Mouse (Mus musculus): ENCODE measurements around the gene Paqr4. TPM values are rescaled to one million over a fixed set of nuclear protein-coding genes. Genes with fewer than 3 reads are reported as not detected.

The Paqr4 gene
- polyA plus RNA-seq (2012; rRNA removed), result 23.6 and 25.2 TPM in 2 replicates

DNA sequence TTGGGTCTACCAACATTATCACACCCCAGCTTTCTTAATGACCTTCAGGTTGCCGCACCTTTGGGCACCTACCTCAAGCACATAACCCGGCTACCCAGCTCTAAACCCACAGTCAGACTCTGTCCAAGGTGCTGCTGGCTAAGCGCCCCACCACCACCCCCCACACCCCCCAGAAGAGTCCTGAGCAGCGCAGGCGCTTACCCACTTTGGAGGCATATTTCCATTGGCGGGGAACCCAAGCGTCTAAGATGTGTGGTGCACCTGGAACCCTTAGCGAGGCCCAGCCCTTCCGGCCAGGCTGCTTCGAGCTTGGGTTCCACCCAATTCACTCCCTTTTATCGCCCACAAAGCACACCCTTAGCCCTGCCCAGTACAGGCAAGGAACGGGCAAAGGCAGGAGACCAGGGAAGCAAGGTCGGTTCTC lies at the start of gene Paqr4:
Gene Paqr4, minus strand, starts transcription at position 270 of the 424 bp plus-strand sequence.

DNA sequence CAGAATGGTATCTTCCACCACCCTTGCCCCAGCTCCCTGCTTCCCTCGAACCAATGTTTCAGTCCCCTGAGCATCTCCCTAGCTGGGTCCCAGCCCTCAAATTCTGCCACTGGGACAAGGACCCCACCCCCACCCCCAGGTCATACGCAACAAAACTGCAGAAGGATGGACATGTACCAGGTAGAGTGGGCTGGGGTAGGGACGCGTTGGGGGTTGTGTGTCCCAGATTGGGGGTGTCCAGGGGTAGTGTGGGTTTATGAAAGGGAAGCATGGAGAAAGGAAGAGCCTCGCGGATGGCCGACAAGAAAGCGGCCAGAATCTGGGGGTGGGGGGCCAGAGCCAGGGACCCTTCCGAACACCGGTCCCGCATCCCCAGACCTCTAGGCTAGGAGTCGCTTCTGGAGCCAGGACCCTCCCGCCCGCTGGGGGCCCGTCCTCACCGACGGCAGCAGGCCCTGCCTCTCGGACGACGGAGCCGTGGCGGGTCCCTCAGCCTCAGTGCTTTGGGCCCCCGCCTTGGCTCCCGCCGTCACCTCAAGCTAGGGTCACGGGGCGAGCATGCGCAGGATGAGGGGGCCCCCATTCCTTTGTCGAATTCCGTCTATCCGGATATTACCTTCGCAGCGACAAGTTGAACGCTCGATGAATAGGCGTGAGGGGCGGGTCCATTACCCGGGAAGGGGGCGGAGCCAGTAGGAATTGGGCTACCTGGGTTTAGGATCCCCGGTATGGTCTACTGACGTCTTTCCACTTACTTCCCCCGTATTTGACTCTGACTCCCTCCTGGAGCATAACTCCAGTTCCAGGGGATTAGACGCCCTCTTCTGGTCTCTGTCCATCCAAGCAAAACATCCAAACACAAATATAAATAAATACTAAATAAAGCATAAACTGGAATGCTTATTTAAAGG lies 45.1 kb upstream of the Paqr4 start, which contains the start of gene Flywch2:
Gene Flywch2, minus strand, starts transcription at position 521 of the 911 bp plus-strand sequence.

DNA sequence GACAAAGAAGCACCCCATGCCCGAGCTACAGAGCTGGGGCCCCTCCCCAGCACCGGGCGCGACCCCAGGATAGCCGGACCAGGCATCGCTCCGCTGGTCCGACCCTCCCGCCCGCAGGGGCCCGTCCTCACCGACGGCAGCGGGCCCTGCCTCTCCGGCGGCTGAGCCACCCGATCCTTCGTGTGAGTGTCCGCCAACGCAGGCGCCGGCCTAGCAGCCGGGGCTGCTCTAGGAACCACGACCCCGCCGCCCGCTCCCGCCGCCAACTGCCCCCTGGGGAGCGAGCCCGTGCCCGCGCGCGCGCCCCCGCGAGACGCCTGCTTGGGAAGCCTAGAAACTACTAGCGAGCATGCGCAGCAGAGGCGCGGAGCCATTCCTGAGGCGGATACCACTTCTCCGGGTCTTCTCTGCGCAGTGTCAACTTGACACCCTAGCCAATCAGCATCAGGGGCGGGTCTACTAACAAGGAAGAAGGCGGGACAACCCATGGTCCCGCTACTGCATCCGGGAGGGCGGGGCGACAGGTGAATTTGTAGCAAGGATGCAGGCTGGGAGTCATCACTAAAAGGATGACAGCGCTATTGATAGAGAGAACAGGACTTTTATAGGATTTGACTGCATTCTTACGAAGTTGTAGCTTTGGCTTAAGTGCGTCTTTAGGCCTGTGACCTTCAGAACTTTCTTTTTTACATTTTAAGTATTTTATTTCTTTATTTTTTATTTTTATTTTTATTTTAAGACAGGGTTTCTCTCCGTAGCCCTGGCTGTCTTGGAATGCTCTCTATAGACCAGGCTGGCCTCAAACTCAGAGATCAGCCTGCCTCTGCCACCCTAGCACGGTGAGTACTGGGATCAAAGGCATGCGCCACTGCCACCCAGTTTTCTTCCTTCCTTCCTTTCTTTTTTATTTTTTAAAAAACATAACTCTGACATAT lies 30.9 kb upstream of the Paqr4 start, which contains the start of gene Flywch1:
Gene Flywch1, minus strand, starts transcription at position 319 of the 935 bp plus-strand sequence.

DNA sequence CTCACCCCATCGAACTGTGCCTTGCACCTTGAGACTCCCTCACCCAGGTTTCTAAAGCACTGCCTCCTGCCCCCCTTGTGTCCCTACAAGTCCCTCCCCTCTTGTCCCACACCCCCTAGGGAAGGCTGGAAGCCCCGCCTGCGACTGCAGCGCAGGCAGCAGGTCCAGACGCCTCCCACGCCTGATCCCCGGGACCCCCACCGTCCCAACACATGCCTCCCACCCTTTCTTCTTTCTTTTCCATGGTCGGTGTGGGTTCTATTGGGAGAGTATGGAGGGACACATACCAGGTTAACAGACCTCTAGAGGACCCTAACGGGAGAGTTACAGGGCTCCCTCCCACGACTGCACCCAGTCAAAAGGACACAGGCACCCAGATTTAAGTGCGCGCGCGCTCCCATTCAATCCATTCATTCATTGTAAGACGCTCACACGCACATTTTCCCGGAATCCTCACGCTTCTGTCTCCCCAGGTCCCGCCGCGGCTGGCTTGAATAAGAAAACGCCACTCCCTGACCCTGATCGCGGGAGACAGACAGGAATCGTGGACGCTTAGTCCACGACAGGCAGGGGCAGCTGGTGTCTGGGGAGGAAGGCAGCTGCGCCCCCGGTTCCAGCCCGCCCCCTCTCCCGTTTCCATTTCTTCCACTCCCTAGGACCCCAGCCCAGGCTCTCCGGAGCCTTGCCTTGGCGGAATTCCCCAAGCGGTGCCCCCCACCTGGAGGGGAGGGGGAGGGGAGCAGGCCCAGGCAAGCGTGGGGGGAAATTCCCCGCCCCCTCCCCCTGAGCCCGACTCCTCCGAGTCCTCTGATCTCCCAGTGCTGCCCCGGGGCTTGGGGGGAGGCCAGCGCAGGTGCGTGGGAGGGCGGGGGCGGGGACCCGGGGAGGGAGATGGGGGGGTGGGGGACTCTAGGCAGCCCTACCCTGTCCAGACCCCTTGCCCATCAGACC lies 4.9 kb upstream of the Paqr4 start, which contains the start of gene Kremen2:
Gene Kremen2, minus strand, starts transcription at position 533 of the 951 bp plus-strand sequence.

DNA sequence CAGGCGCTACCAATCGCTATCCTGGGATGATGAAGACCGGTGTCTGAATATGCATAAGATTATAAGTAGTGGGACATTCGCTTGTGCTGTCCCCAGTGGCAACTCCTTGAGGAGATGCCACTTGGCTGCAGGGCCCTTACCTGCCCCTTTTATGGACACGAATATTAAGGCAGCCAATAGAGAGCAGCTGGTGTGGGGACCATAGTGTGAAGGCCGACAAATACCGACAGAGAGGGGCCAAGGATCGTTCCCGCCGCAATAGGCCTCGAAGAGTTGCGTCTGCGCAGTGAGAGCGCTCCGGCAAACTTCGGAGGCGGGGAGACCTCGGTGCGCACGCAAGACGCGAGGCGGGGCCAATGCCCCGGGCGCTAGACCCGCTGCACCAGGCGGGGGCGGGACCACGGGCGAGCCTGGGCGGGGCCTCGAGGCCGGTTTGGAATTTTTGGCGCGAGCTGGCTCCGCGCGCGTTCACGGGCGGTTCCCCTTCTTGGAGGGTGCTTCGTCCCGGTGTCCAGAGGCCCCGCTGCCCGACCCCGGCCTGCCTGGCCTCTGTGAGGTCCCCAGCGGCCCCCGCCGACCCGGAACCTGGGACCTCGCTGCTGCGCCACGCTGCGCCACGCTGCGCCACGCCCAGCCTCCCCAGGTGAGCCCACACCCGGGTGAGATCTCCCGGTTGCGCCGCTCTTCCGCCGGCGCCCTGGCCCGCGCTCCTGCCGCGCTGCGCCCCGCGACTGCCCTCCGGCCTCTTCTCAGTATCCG lies 14.5 kb downstream of the Paqr4 start, which contains the start of gene Pkmyt1:
Gene Pkmyt1, plus strand, starts transcription at position 338 of the 759 bp plus-strand sequence.

DNA sequence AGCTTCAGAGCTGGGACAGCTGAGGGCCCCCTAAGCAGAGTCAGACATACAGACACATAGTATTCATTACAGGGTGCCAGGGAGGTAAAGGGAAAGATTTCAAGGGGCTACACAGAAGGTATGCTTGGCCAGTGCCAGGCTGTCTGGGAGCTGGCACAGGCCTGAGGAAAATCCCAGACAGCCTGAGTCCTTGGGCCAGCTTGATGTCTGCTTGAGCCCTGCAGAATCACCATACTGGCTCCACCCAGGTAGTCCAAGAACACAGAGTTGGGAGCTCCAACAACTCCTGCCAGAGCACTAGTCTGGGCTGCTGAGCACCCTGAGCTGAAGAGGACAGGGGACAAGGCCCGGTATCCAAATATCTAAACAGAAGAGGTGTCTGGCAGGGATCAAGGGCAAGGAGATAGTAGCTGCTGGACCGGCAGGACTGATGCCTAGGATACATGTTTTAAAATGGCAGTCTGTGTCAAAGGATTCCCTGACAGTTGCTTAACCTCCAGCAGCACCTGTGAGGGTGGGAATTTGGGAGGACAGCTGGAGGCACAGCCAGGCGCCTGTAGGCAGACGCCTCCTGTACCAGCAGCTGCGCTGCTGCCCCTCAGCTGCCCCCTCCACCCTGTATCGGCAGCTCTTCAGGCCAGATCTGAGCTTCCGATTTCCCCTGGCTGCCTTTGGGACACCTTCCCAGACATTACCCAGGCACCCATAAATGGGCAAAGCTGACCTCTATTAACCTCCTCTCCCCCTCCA lies 18.1 kb downstream of the Paqr4 start, which contains the start of gene 1520401A03Rik:
Gene 1520401A03Rik, minus strand, starts transcription at position 408 of the 750 bp plus-strand sequence.

Other genes with a start within 250 kb of the Paqr4 start
- gene Zfp213, start 176.6 kb downstream of the Paqr4 start, polyA plus RNA-seq (2012; rRNA removed), result 14.3 and 16.1 TPM in 2 replicates
- 41.5 and 42.5 TPM in 2 replicates for gene Zfp13, start 141.4 kb downstream of the Paqr4 start, polyA plus RNA-seq (2012; rRNA removed)
- gene Zscan10, start 140.0 kb downstream of the Paqr4 start, polyA plus RNA-seq (2012; rRNA removed), result 0.09 and 0.25 TPM in 2 replicates
- gene Mmp25, start 95.6 kb downstream of the Paqr4 start, polyA plus RNA-seq (2012; rRNA removed), result 1.3 and 1.7 TPM in 2 replicates
- 0.15 and 0.43 TPM in 2 replicates for gene Bicdl2, start 80.4 kb downstream of the Paqr4 start, polyA plus RNA-seq (2012; rRNA removed)
- 82.1 and 90.1 TPM in 2 replicates for gene Hcfc1r1, start 67.3 kb downstream of the Paqr4 start, polyA plus RNA-seq (2012; rRNA removed)
- 47.0 and 47.3 TPM in 2 replicates for gene Thoc6, start 67.0 kb downstream of the Paqr4 start, polyA plus RNA-seq (2012; rRNA removed)
- 2.6 and 4.7 TPM in 2 replicates for gene Tnfrsf12a, start 63.4 kb downstream of the Paqr4 start, polyA plus RNA-seq (2012; rRNA removed)
- 0.39 and 7.4 TPM in 2 replicates for gene Cldn6, start 61.6 kb downstream of the Paqr4 start, polyA plus RNA-seq (2012; rRNA removed)
- 0.92 and 2.9 TPM in 2 replicates for gene Cldn9, start 56.8 kb downstream of the Paqr4 start, polyA plus RNA-seq (2012; rRNA removed)
- 0.15 and 0.78 TPM in 2 replicates for gene 1520401A03Rik, start 18.1 kb downstream of the Paqr4 start, polyA plus RNA-seq (2012; rRNA removed)
- 38.5 and 40.6 TPM in 2 replicates for gene Pkmyt1, start 14.5 kb downstream of the Paqr4 start, polyA plus RNA-seq (2012; rRNA removed)
- gene Kremen2, start 5.0 kb upstream of the Paqr4 start, polyA plus RNA-seq (2012; rRNA removed), result 1.1 and 6.0 TPM in 2 replicates
- gene Flywch1, start 30.7 kb upstream of the Paqr4 start, polyA plus RNA-seq (2012; rRNA removed), result 97.4 and 99.1 TPM in 2 replicates
- gene Flywch2, start 45.2 kb upstream of the Paqr4 start, polyA plus RNA-seq (2012; rRNA removed), result 44.8 and 54.5 TPM in 2 replicates
- gene Srrm2, start 49.7 kb upstream of the Paqr4 start, polyA plus RNA-seq (2012; rRNA removed), result 634 and 697 TPM in 2 replicates
- 905 and 997 TPM in 2 replicates for gene Elob, start 88.3 kb upstream of the Paqr4 start, polyA plus RNA-seq (2012; rRNA removed)
- gene Prss33, start 95.2 kb upstream of the Paqr4 start, polyA plus RNA-seq (2012; rRNA removed), result 0.31 and 0.74 TPM in 2 replicates
- gene Prss32, start 103.0 kb upstream of the Paqr4 start, polyA plus RNA-seq (2012; rRNA removed), result 0.10 and 0.16 TPM in 2 replicates
- gene Prss41, start 103.3 kb upstream of the Paqr4 start, polyA plus RNA-seq (2012; rRNA removed), result 1.9 TPM in 2 replicates
- not detected in 2 replicates for gene Prss21, start 127.2 kb upstream of the Paqr4 start, polyA plus RNA-seq (2012; rRNA removed)
- 0.23 TPM in 1 of 2 replicates, not detected in the other for gene Dcpp1, start 140.0 kb upstream of the Paqr4 start, polyA plus RNA-seq (2012; rRNA removed)
- gene Dcpp2, start 140.0 kb upstream of the Paqr4 start, polyA plus RNA-seq (2012; rRNA removed), result not detected in 2 replicates
- gene Dcpp3, start 176.6 kb upstream of the Paqr4 start, polyA plus RNA-seq (2012; rRNA removed), result 0.33 TPM in 1 of 2 replicates, not detected in the other
- not detected in 2 replicates for gene Sbp, start 200.8 kb upstream of the Paqr4 start, polyA plus RNA-seq (2012; rRNA removed)
- gene Sbpl, start 214.4 kb upstream of the Paqr4 start, polyA plus RNA-seq (2012; rRNA removed), result not detected in 2 replicates
- gene Prss30, start 239.7 kb upstream of the Paqr4 start, polyA plus RNA-seq (2012; rRNA removed), result 0.04 TPM in 1 of 2 replicates, not detected in the other